Mouse (Mus musculus) ES-E14 (cell line): ENCODE measurements around the gene Taar9. TPM values are rescaled to one million over a fixed set of nuclear protein-coding genes. Genes with fewer than 3 reads are reported as not detected.

ENCODE experiments used
- DNase-seq: peaks from one replicate; pipeline ENCODE4 v3.0.0-alpha.2; 2013; ENCODE audit warnings: low read depth, low spot score
- H3K27ac ChIP-seq: 2 replicates; pipeline ENCODE4 v1.5.1; 2012; ENCODE audit warnings: low read depth, mild to moderate bottlenecking, low read length, moderate library complexity, mixed read lengths; ENCODE audit not compliant: poor library complexity, insufficient read depth, severe bottlenecking
- H3K36me3 ChIP-seq: 2 replicates; pipeline ENCODE4 v1.6.1; 2012; ENCODE audit warnings: mild to moderate bottlenecking, low read length, moderate library complexity, mixed read lengths; ENCODE audit not compliant: control insufficient read depth, poor library complexity, insufficient read depth, severe bottlenecking
- H3K4me1 ChIP-seq, 2 experiments: fragments of 150-350 bp in 1 of 2; sonication (generic) in 1 of 2; 2 replicates each; pipeline ENCODE4 v1.6.1; 2012; ENCODE audit warnings: low read length in 2 of 2, mild to moderate bottlenecking in 1 of 2, mixed read lengths in 1 of 2; ENCODE audit not compliant: control insufficient read depth in 2 of 2, insufficient read depth in 2 of 2, poor library complexity in 1 of 2
- H3K4me3 ChIP-seq, 2 experiments: fragments of 150-350 bp in 1 of 2; sonication (generic) in 1 of 2; 2 replicates each; pipeline ENCODE4 v1.5.1; 2012; ENCODE audit warnings: low read length in 2 of 2, low read depth in 1 of 2, mild to moderate bottlenecking in 1 of 2, mixed read lengths in 1 of 2; ENCODE audit not compliant: insufficient read depth in 1 of 2, poor library complexity in 1 of 2, severe bottlenecking in 1 of 2
- H3K9ac ChIP-seq: 2 replicates; pipeline ENCODE4 v1.6.1; 2012; ENCODE audit warnings: low read depth, mild to moderate bottlenecking, low read length, mixed read lengths; ENCODE audit not compliant: poor library complexity, insufficient read depth, severe bottlenecking
- H3K9me3 ChIP-seq: fragments of 150-350 bp; sonication (generic); 2 replicates; pipeline ENCODE4 v1.6.1; 2012; ENCODE audit warnings: low read depth, mild to moderate bottlenecking, low read length; ENCODE audit not compliant: control insufficient read depth, insufficient read depth
- CHD2 ChIP-seq: IDR thresholded peaks from 2 replicates; pipeline ENCODE4 v1.6.1; 2014; ENCODE audit warnings: mild to moderate bottlenecking, low read depth, low read length, inconsistent platforms
- HCFC1 ChIP-seq: IDR thresholded peaks from 2 replicates; pipeline ENCODE4 v1.6.1; 2012; ENCODE audit warnings: low read length, inconsistent platforms, borderline replicate concordance; ENCODE audit not compliant: insufficient read depth
- MAFK ChIP-seq: IDR thresholded peaks from 2 replicates; pipeline ENCODE4 v1.6.1; 2014; ENCODE audit warnings: mild to moderate bottlenecking, low read depth, low read length, inconsistent platforms; ENCODE audit not compliant: insufficient read depth
- ZC3H11A ChIP-seq: IDR thresholded peaks from 2 replicates; pipeline ENCODE4 v1.6.1; 2012; ENCODE audit warnings: low read depth, mild to moderate bottlenecking, inconsistent platforms, low read length, borderline replicate concordance
- ZNF384 ChIP-seq: IDR thresholded peaks from 2 replicates; pipeline ENCODE4 v1.6.1; 2012; ENCODE audit warnings: low read depth, low read length, inconsistent platforms
- in situ Hi-C, 2 experiments: fragments of 600-800 bp; cut with MboI; formaldehyde crosslinking; loops; one replicate each; pipeline ENCODE4 v1.15.1; 2025; ENCODE audit warnings: low sequenced_read_pairs in 2 of 2, inconsistent platforms in 1 of 2; ENCODE audit not compliant: unreplicated experiment in 2 of 2
- total RNA-seq: library from RNA; depleted of rRNA; stranded (reverse); fragments of 300-350 nt; gene quantifications from 2 replicates; pipeline ENCODE4 v1.2.3, GENCODE M21; 2012

The Taar9 gene
- total RNA-seq, 1 experiment: not detected

GRCm38 (mm10) chr10:24138623-24139261 is 29.4 kb upstream of the Taar9 start:
- TF ChIP-seq CHD2 (no peak), HCFC1 (no peak), MAFK (no peak), ZC3H11A (no peak), ZNF384 (no peak)
- in situ Hi-C loops: no loop called here

GRCm38 (mm10) chr10:24134071-24134645 is 24.8 kb upstream of the Taar9 start:
- no peak for DNase-seq
- TF ChIP-seq HCFC1 (no peak), ZC3H11A (no peak), ZNF384 (no peak), MAFK (no peak), CHD2 (no peak)
- Histone ChIP-seq H3K27ac (no peak overlapping the region), H3K4me1 (peaks cover 7 to 9% of the 10 kb centered on the region in 2 experiments), H3K9ac (no peak overlapping the region), H3K9me3 (no peaks in the 10 kb centered on the region), H3K4me3 (no peak overlapping the region), H3K36me3 (no peaks in the 10 kb centered on the region)
- in situ Hi-C loops: no loop called here

More at GRCm38 (mm10) chr10:24138623-24139261, 29.4 kb upstream of the Taar9 start:
- no peak overlapping the region for H3K27ac ChIP-seq
- DNase-seq: no peak
- no peak overlapping the region for H3K9ac ChIP-seq
- H3K4me3 ChIP-seq: no peak overlapping the region
- peaks cover 0 to 6% of the 10 kb centered on the region in 2 experiments; a peak in 1 of 4 replicates for H3K4me1 ChIP-seq
- no peaks in the 10 kb centered on the region for H3K36me3 ChIP-seq
- no peaks in the 10 kb centered on the region for H3K9me3 ChIP-seq

- H3K4me3 ChIP-seq: no peak overlapping the region
- in situ Hi-C loops: no loop called here
- H3K36me3 ChIP-seq: no peaks in the 10 kb centered on the region
- DNase-seq: no peak
- H3K27ac ChIP-seq: no peak overlapping the region
- H3K9ac ChIP-seq: no peak overlapping the region
- peaks cover 7 to 9% of the 10 kb centered on the region in 2 experiments for H3K4me1 ChIP-seq
- TF ChIP-seq CHD2: no peak
- TF ChIP-seq ZC3H11A: no peak
- no peak for TF ChIP-seq MAFK
- no peak for TF ChIP-seq HCFC1
- no peak for TF ChIP-seq ZNF384
- no peaks in the 10 kb centered on the region for H3K9me3 ChIP-seq
These were observed 23.8 kb upstream of the Taar9 start for GRCm38 (mm10) chr10:24133132-24133531.

DNA sequence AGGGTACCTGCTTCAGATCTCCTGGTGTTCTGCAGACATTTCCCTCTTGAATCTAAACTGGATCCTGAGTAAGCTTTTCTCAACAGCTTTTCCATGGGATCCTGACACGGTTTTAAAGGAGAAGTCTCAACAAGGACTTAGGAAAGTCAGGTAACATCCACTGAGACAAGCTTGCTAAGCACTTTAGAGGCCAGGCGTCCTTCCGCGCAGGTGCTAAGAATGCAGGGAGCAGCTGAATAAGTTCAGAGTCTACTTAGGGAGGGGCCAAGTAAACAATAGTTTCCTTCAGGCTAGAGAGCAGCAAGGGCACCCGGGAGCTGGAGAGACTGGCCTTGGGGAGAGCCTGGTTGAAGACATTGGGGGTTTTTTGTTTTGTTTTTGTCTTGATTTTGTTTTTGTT is 22.9 kb upstream of the Taar9 start:
- Histone ChIP-seq H3K27ac (peak overlapping the region; percentile 12; the same call in 1 of the 2 replicates), H3K9me3 (no peaks in the 10 kb centered on the region), H3K9ac (no peak overlapping the region), H3K4me3 (peak overlapping the region in 1 of 2 experiments; percentile 49; a peak in 2 of 4 replicates), H3K36me3 (no peaks in the 10 kb centered on the region), H3K4me1 (peaks cover 7 to 9% of the 10 kb centered on the region in 2 experiments)
- TF ChIP-seq MAFK: peak; percentile 50; the same call in 1 of the 2 replicates
- TF ChIP-seq ZNF384: no peak
- peak; percentile 54 for DNase-seq
- in situ Hi-C loops: no loop called here
